Mouse (Mus musculus): ENCODE data around the gene Setd1b.

- TF ChIP-seq CTCF (IDR thresholded peaks at IDR 0.05; ENCODE audit: extremely low read depth, insufficient read length, insufficient replicate concordance, low read depth, low read length) (no peak), POLR2A (IDR thresholded peaks at IDR 0.05; ENCODE audit: low read depth, low read length) (no peak)
Observed at GRCm38 (mm10) chr5:123170365-123170764, 28.4 kb downstream of the Setd1b start.
